Comparison of ENCODE assay signal across 8 mouse cellular contexts in genomic region chr16:34531506-34531905, GRCm38 (mm10). TPM values are rescaled to one million over a fixed set of nuclear protein-coding genes. Genes with fewer than 3 reads are reported as not detected.
DNase-seq lines count a peak whose midpoint lies in the region; ATAC-seq lines count a peak whose summit lies in the region.

No protein-coding gene starts in this region.

- peaks cover 41% of the 10 kb centered on the region for H3K4me1 ChIP-seq in heart, embryonic 12.5 days (replicated peaks)

- no peaks in the 10 kb centered on the region for H3K27me3 ChIP-seq in heart, embryonic 12.5 days (replicated peaks)

- DNase-seq in heart, postnatal 14 days = peak; percentile 54 to 55
- DNase-seq in thymus, postnatal 25 days = peak; percentile 18
- no peak for DNase-seq in thymus, adult 18-20 months
- peak; percentile 32 for DNase-seq in c-Kit-positive CD71-positive TER-119-positive erythroid progenitor cells, embryonic 14.5 days (ENCODE audit: low spot score)
- DNase-seq in layer of hippocampus, adult 9-11 months = peak; percentile 58
- peak; percentile 16 for DNase-seq in retina, postnatal 7 days (ENCODE audit: low read depth, low spot score)

- H3K9ac ChIP-seq in heart, embryonic 12.5 days = no peak overlapping the region

- no peak overlapping the region for H3K4me2 ChIP-seq in heart, embryonic 12.5 days

- intact Hi-C loops in heart, postnatal 14 days (cut with DNase I) = loop anchor here (2.0 to 5.0 kb wide), 4 partner anchors 41 to 227 kb away; partner anchors contain the start of gene Kalrn

- H3K9me3 ChIP-seq in heart, embryonic 12.5 days (replicated peaks) = no peaks in the 10 kb centered on the region

- ATAC-seq in heart, embryonic 12.5 days (ENCODE audit: insufficient number of reproducible peaks, low FRiP score) = no peak
- ATAC-seq in megakaryocyte, adult 5-6 weeks (ENCODE audit: poor library complexity, severe bottlenecking) = no peak

- H3K4me3 ChIP-seq in heart, embryonic 12.5 days = no peak overlapping the region

- H3K27ac ChIP-seq in heart, embryonic 12.5 days (ENCODE audit: poor library complexity, severe bottlenecking) = no peak overlapping the region

- no peaks in the 10 kb centered on the region for H3K36me3 ChIP-seq in heart, embryonic 12.5 days

- 2% methylated on average over 1 of the region's 1 CpGs for WGBS in heart, embryonic 12.5 days

RNA-seq across cellular contexts. Expression of gene Kalrn, which starts 41.8 kb away (rescaled TPM):
- total RNA-seq in heart, postnatal 14 days (2021) = 10 to 100 TPM; 29.5 to 33.7 TPM
- polyA plus RNA-seq in heart, embryonic 12.5 days (2016; fragmentation: Nextera tagmentation; extraction: Ambion mirVana) = 29.3 and 30.5 TPM in 2 replicates
- total RNA-seq in megakaryocyte, adult 5-6 weeks (2015) = 0.30 and 1.2 TPM in 2 replicates
- 0.81 and 1.1 TPM in 2 replicates for total RNA-seq in megakaryocyte, adult 5-6 weeks (2017)

Comparison
In these comparisons a context has a peak if more than half of its experiments do, and no peak if none do; other contexts are left out.
1. DNase-seq: peak in heart, postnatal 14 days (2 of 2), thymus, postnatal 25 days (single experiment), c-Kit-positive CD71-positive TER-119-positive erythroid progenitor cells, embryonic 14.5 days (single experiment), layer of hippocampus, adult 9-11 months (single experiment) and retina, postnatal 7 days (single experiment); none in thymus, adult 18-20 months (0 of 2).
2. RNA of gene Kalrn, which starts 41.8 kb away (total RNA-seq): 29.5 to 33.7 TPM in heart, postnatal 14 days; 0.30 to 1.2 TPM in megakaryocyte, adult 5-6 weeks; every median in the first group is over 10 times any median in the second.